Mouse (Mus musculus): ENCODE measurements around the gene Micu1.

Gene Micu1

GRCm38 (mm10) chr10:59907080-59907609, 204.9 kb downstream of the Micu1 start:
- DNase-seq (ENCODE audit: low spot score): no peak

- DNase-seq (ENCODE audit: low spot score): no peak
Measured at GRCm38 (mm10) chr10:59907695-59908299, 205.5 kb downstream of the Micu1 start.

GRCm38 (mm10) chr10:59908776-59909315, 206.6 kb downstream of the Micu1 start:
- no peak for DNase-seq (ENCODE audit: low spot score)

- DNase-seq (ENCODE audit: low spot score): no peak
Measured at GRCm38 (mm10) chr10:59909357-59909847, 207.1 kb downstream of the Micu1 start.

GRCm38 (mm10) chr10:59911091-59911490, 208.8 kb downstream of the Micu1 start:
- DNase-seq (ENCODE audit: low spot score): no peak

GRCm38 (mm10) chr10:59911561-59912198, 209.4 kb downstream of the Micu1 start:
- DNase-seq (ENCODE audit: low spot score): no peak

Measured in ovary, postnatal 10 days (tissue).